Mouse (Mus musculus): ENCODE data around the gene Xcl1. TPM values are rescaled to one million over a fixed set of nuclear protein-coding genes. Genes with fewer than 3 reads are reported as not detected.

Gene Xcl1
- polyA plus RNA-seq, 1 experiment from 2014 or later, result not detected

DNA sequence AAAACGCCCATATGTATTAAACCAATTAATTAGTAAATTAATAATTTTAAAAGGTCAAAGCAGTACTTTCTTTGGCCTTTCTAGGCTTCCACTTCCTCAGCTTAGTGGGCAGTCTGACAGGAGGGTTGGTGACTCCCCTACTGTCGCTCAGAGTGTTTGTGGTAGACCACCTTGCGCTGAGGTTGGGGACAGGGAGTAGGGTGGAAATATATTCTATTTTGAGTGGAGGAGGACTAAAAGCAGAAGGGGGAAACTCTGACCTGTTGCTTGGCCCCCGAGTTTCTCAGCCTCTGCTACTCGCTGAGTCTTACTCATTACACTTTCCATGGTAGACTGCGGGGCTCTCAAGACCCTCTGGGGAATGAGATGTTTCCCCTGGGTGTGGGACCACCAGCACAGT is 18.2 kb upstream of the Xcl1 start:
- no peaks in the 10 kb centered on the region for H3K27me3 ChIP-seq (ENCODE audit: control insufficient read depth, insufficient read depth, low read length)
- no peak for ATAC-seq (ENCODE audit: insufficient number of reproducible peaks, insufficient read depth, low FRiP score, low read depth)
- H3K4me2 ChIP-seq (ENCODE audit: low read length), result no peak overlapping the region
- no peaks in the 10 kb centered on the region for H3K36me3 ChIP-seq (ENCODE audit: control insufficient read depth, insufficient read depth, low read length)
- H3K9me3 ChIP-seq (ENCODE audit: control insufficient read depth, low read length), result no peaks in the 10 kb centered on the region
- WGBS, result 93% methylated on average over 6 of the region's 6 CpGs
- H3K9ac ChIP-seq (ENCODE audit: low read length), result no peak overlapping the region
- no peak overlapping the region for H3K27ac ChIP-seq (replicated peaks in 1 of 2; ENCODE audit: control insufficient read depth in 1 of 2, insufficient read depth in 1 of 2, low read depth in 2 of 2, low read length in 2 of 2)
- H3K4me1 ChIP-seq (ENCODE audit: control insufficient read depth in 2 of 2, insufficient read depth in 2 of 2, low read length in 2 of 2), result 0 out of 4 replicates have a peak, but pooled peaks cover 0 to 4% of the 10 kb centered on the region in 2 experiments
- H3K4me3 ChIP-seq (ENCODE audit: control insufficient read depth in 1 of 2, insufficient read depth in 1 of 2, low read depth in 1 of 2, low read length in 2 of 2), result no peak overlapping the region

DNA sequence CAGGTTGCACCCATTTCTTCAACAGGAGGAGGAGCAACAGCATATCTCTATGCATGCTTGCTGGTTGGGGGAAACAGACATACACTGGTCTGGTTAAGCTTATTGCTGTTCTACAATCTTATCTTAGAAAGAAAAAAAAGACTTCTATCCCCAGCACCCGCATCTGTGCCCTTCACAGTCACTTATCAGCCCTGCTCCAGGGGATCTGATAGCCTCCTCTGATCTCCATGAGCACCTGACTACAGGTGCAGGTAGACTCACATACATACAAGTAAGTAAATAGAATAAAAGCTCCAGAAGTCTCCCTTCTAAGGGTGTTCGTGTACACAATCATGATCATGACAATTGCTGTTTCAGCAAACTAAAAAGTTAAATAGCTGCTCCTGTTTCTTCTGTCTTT is 733 bp upstream of the Xcl1 start:
- H3K9ac ChIP-seq (ENCODE audit: low read length), result no peak overlapping the region
- no peaks in the 10 kb centered on the region for H3K27me3 ChIP-seq (ENCODE audit: control insufficient read depth, insufficient read depth, low read length)
- no peak overlapping the region for H3K4me2 ChIP-seq (ENCODE audit: low read length)
- H3K36me3 ChIP-seq (ENCODE audit: control insufficient read depth, insufficient read depth, low read length), result no peaks in the 10 kb centered on the region
- H3K9me3 ChIP-seq (ENCODE audit: control insufficient read depth, low read length), result no peaks in the 10 kb centered on the region
- no peak overlapping the region for H3K27ac ChIP-seq (replicated peaks in 1 of 2; ENCODE audit: control insufficient read depth in 1 of 2, insufficient read depth in 1 of 2, low read depth in 2 of 2, low read length in 2 of 2)
- ATAC-seq (ENCODE audit: insufficient number of reproducible peaks, insufficient read depth, low FRiP score, low read depth), result no peak
- H3K4me3 ChIP-seq (ENCODE audit: control insufficient read depth in 1 of 2, insufficient read depth in 1 of 2, low read depth in 1 of 2, low read length in 2 of 2), result no peak overlapping the region
- 51% methylated on average over 2 of the region's 2 CpGs for WGBS
- no peaks in the 10 kb centered on the region for H3K4me1 ChIP-seq (ENCODE audit: control insufficient read depth in 2 of 2, insufficient read depth in 2 of 2, low read length in 2 of 2)

DNA sequence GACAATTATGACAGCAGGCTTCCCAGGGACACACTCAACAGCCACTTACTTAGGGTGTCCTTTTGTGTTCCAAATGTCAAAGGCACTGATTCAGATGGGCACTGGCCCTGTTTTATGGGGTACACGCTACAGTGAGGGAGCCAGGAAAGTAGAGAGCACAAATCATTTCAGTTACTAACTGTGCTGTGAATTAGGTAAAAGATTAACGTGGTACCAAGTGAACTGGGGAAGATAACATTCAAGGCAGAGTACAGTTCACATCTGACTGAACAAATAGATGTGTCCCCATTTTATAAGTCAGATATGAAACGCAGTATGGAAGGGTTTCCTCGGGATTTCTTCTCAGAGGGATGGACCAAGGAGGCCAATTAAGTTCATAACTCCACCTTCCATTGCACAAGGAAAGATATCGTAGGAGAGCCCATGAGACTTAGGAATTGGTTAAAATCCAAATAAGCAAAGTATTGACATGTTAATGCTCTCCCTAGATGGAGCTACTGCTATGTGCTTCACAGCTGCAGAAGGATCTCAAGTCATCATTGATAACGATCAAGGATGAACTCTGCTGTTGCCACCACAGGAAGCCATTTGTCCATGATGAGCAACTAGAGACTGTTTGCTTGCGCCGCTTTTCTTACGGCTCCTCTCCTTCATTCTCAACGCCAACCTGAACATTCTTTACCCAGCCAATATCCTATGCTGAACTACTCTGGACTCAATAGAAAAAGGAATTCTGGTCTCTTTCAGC is 1.7 kb downstream of the Xcl1 start:
- Histone ChIP-seq H3K4me3 (ENCODE audit: control insufficient read depth in 1 of 2, insufficient read depth in 1 of 2, low read depth in 1 of 2, low read length in 2 of 2) (no peak overlapping the region), H3K9me3 (ENCODE audit: control insufficient read depth, low read length) (no peaks in the 10 kb centered on the region), H3K27ac (replicated peaks in 1 of 2; ENCODE audit: control insufficient read depth in 1 of 2, insufficient read depth in 1 of 2, low read depth in 2 of 2, low read length in 2 of 2) (no peak overlapping the region), H3K9ac (ENCODE audit: low read length) (no peak overlapping the region), H3K27me3 (ENCODE audit: control insufficient read depth, insufficient read depth, low read length) (no peaks in the 10 kb centered on the region), H3K4me1 (ENCODE audit: control insufficient read depth in 2 of 2, insufficient read depth in 2 of 2, low read length in 2 of 2) (no peaks in the 10 kb centered on the region), H3K36me3 (ENCODE audit: control insufficient read depth, insufficient read depth, low read length) (no peaks in the 10 kb centered on the region), H3K4me2 (ENCODE audit: low read length) (no peak overlapping the region)
- ATAC-seq (ENCODE audit: insufficient number of reproducible peaks, insufficient read depth, low FRiP score, low read depth), result no peak
- WGBS, result 90% methylated on average over 10 of the region's 10 CpGs

DNA sequence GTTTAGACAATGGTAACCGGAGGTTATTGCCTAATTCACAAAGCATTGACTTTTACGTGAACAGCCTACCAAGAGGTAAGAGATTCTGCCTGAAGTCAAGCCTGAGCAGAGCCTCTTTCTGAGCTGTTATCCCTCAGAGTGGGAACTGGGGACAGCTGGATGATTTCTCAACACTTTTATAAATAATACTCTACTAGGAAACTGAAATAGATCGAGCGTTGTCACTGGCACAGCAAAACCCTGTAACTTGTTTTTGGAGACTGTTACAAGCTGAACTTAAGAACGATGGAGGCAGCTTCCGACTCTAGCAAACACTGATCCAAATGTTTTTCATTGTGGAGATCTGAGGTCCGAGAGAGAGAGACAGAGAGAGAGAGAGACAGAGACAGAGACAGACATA is 4.2 kb downstream of the Xcl1 start:
- Histone ChIP-seq H3K36me3 (ENCODE audit: control insufficient read depth, insufficient read depth, low read length) (no peaks in the 10 kb centered on the region), H3K9me3 (ENCODE audit: control insufficient read depth, low read length) (peaks cover 4% of the 10 kb centered on the region; the same call in 1 of the 2 replicates), H3K9ac (ENCODE audit: low read length) (no peak overlapping the region), H3K4me1 (ENCODE audit: control insufficient read depth in 2 of 2, insufficient read depth in 2 of 2, low read length in 2 of 2) (no peaks in the 10 kb centered on the region), H3K27me3 (ENCODE audit: control insufficient read depth, insufficient read depth, low read length) (no peaks in the 10 kb centered on the region), H3K4me2 (ENCODE audit: low read length) (no peak overlapping the region), H3K4me3 (ENCODE audit: control insufficient read depth in 1 of 2, insufficient read depth in 1 of 2, low read depth in 1 of 2, low read length in 2 of 2) (no peak overlapping the region), H3K27ac (replicated peaks in 1 of 2; ENCODE audit: control insufficient read depth in 1 of 2, insufficient read depth in 1 of 2, low read depth in 2 of 2, low read length in 2 of 2) (no peak overlapping the region)
- 85% methylated on average over 7 of the region's 7 CpGs for WGBS
- no peak for ATAC-seq (ENCODE audit: insufficient number of reproducible peaks, insufficient read depth, low FRiP score, low read depth)

DNA sequence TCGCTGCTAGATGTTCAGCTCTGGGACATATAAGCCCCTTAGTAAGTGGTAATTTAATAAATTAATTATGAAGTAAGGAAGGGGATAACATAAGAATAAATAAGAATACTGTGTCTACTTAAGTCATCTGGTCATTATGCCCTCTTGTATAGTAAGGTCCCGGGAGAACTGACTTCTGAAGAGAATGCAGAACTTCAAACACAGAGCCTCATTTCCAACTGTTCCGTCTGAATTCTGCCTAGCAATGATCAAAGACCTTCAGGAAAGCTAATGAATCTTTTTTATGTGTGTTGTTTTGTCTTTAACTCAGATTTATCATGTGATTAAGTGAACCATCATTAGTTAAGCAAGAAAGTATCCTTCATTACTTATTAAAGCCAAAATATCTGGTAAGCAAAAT is 5.3 kb downstream of the Xcl1 start:
- Histone ChIP-seq H3K4me3 (ENCODE audit: control insufficient read depth in 1 of 2, insufficient read depth in 1 of 2, low read depth in 1 of 2, low read length in 2 of 2) (no peak overlapping the region), H3K4me2 (ENCODE audit: low read length) (no peak overlapping the region), H3K9ac (ENCODE audit: low read length) (no peak overlapping the region), H3K4me1 (ENCODE audit: control insufficient read depth in 2 of 2, insufficient read depth in 2 of 2, low read length in 2 of 2) (no peaks in the 10 kb centered on the region), H3K27me3 (ENCODE audit: control insufficient read depth, insufficient read depth, low read length) (no peaks in the 10 kb centered on the region), H3K36me3 (ENCODE audit: control insufficient read depth, insufficient read depth, low read length) (no peaks in the 10 kb centered on the region), H3K27ac (replicated peaks in 1 of 2; ENCODE audit: control insufficient read depth in 1 of 2, insufficient read depth in 1 of 2, low read depth in 2 of 2, low read length in 2 of 2) (no peak overlapping the region), H3K9me3 (ENCODE audit: control insufficient read depth, low read length) (peaks cover 4% of the 10 kb centered on the region; the same call in 1 of the 2 replicates)
- ATAC-seq (ENCODE audit: insufficient number of reproducible peaks, insufficient read depth, low FRiP score, low read depth), result no peak
- WGBS, result 88% methylated on average over 3 of the region's 3 CpGs

DNA sequence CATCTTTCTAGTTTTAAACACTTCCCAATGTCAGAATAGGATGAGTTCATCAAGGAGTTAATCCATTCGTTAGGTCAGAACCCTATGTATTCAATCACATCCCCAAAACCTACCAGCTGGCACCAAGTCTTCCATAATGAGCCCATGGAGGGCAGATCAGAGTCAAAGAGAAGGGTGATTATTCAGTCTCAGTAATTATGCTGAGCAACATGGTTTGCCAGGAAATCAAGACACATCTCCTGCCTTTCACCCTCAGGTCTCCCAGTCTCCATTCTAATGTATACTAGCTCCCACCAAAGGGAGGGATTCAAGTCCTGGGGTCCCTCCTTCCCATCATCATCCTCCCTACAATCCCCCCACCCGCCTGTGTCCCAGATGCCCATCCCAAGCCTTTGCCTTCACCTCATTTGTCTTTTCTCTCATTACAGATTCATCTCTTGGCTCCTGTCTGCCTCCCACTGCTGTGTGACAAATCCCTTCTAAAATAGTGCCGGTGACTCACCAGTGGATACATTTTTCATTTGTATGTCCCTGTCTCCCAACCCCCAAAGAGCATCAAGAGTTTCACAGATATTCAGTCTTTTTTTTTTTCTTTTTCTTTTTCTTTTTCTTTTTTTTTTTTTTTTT is 8.7 kb downstream of the Xcl1 start:
- 76% methylated on average over 3 of the region's 3 CpGs for WGBS
- Histone ChIP-seq H3K9ac (ENCODE audit: low read length) (no peak overlapping the region), H3K36me3 (ENCODE audit: control insufficient read depth, insufficient read depth, low read length) (no peaks in the 10 kb centered on the region), H3K4me1 (ENCODE audit: control insufficient read depth in 2 of 2, insufficient read depth in 2 of 2, low read length in 2 of 2) (no peaks in the 10 kb centered on the region), H3K27me3 (ENCODE audit: control insufficient read depth, insufficient read depth, low read length) (no peaks in the 10 kb centered on the region), H3K9me3 (ENCODE audit: control insufficient read depth, low read length) (peaks cover 4% of the 10 kb centered on the region; the same call in 1 of the 2 replicates), H3K4me2 (ENCODE audit: low read length) (no peak overlapping the region), H3K27ac (replicated peaks in 1 of 2; ENCODE audit: control insufficient read depth in 1 of 2, insufficient read depth in 1 of 2, low read depth in 2 of 2, low read length in 2 of 2) (no peak overlapping the region), H3K4me3 (ENCODE audit: control insufficient read depth in 1 of 2, insufficient read depth in 1 of 2, low read depth in 1 of 2, low read length in 2 of 2) (no peak overlapping the region)
- ATAC-seq (ENCODE audit: insufficient number of reproducible peaks, insufficient read depth, low FRiP score, low read depth), result no peak

DNA sequence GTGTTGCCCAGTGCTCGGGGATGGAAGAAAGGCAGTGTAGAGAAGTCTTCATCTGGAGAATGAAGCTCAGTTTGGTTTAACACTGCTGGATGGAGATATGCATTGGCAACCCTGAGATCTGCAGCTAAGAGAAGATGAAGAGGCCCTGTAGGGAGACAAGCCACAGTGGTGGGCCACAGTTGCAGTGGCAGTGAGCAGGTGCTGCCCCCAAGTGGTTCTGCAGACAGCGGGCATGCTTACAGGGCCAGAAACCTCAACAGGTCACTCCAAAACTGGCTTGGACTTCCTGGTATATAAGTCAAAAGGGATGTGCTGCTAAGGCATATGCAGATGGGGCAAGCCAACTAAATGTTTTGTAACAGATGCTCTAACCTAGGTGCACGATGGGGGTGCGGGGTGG is 30.3 kb downstream of the Xcl1 start:
- 56% methylated on average over 4 of the region's 4 CpGs for WGBS
- Histone ChIP-seq H3K4me2 (ENCODE audit: low read length) (no peak overlapping the region), H3K4me3 (ENCODE audit: control insufficient read depth in 1 of 2, insufficient read depth in 1 of 2, low read depth in 1 of 2, low read length in 2 of 2) (no peak overlapping the region), H3K9me3 (ENCODE audit: control insufficient read depth, low read length) (no peaks in the 10 kb centered on the region), H3K9ac (ENCODE audit: low read length) (no peak overlapping the region), H3K27ac (replicated peaks in 1 of 2; ENCODE audit: control insufficient read depth in 1 of 2, insufficient read depth in 1 of 2, low read depth in 2 of 2, low read length in 2 of 2) (no peak overlapping the region), H3K4me1 (ENCODE audit: control insufficient read depth in 2 of 2, insufficient read depth in 2 of 2, low read length in 2 of 2) (no peaks in the 10 kb centered on the region; a peak in 1 of 4 replicates), H3K36me3 (ENCODE audit: control insufficient read depth, insufficient read depth, low read length) (no peaks in the 10 kb centered on the region), H3K27me3 (ENCODE audit: control insufficient read depth, insufficient read depth, low read length) (no peaks in the 10 kb centered on the region)
- no peak for ATAC-seq (ENCODE audit: insufficient number of reproducible peaks, insufficient read depth, low FRiP score, low read depth)

Data from heart, embryonic 14.5 days (tissue).